Mouse (Mus musculus) brain, embryonic 14.5 days (tissue): ENCODE measurements around the gene Nsmce4a. TPM values are rescaled to one million over a fixed set of nuclear protein-coding genes. Genes with fewer than 3 reads are reported as not detected.
"Not testable (repeated sequence)": the region's sequence is repeated elsewhere in the genome, so short reads cannot be mapped to it uniquely, and the experiment has no call there.

Source experiments
- DNase-seq: peaks from one replicate; pipeline ENCODE4 v3.0.0-alpha.2; 2011; ENCODE audit warnings: low read depth
- CTCF ChIP-seq: fragments of 200-500 bp; IDR thresholded peaks from 2 replicates; pipeline ENCODE4 v1.5.1; 2012; ENCODE audit warnings: inconsistent platforms, mild to moderate bottlenecking, moderate library complexity, borderline replicate concordance; ENCODE audit not compliant: insufficient read depth, insufficient read length; ENCODE audit errors: extremely low read depth
- POLR2A ChIP-seq: fragments of 200-500 bp; IDR thresholded peaks from 2 replicates; pipeline ENCODE4 v1.6.1; 2012; ENCODE audit warnings: mild to moderate bottlenecking, inconsistent platforms, borderline replicate concordance; ENCODE audit not compliant: poor library complexity, insufficient read depth, insufficient read length, severe bottlenecking; ENCODE audit errors: extremely low read depth
- polyA plus RNA-seq: library from polyadenylated mRNA; depleted of rRNA; stranded (reverse); fragments of >200 nt; gene quantifications from 2 replicates; pipeline ENCODE4 v1.2.3, GENCODE M21; 2012; rRNA removed

The Nsmce4a gene
- polyA plus RNA-seq: 55.8 and 63.4 TPM in 2 replicates

DNA sequence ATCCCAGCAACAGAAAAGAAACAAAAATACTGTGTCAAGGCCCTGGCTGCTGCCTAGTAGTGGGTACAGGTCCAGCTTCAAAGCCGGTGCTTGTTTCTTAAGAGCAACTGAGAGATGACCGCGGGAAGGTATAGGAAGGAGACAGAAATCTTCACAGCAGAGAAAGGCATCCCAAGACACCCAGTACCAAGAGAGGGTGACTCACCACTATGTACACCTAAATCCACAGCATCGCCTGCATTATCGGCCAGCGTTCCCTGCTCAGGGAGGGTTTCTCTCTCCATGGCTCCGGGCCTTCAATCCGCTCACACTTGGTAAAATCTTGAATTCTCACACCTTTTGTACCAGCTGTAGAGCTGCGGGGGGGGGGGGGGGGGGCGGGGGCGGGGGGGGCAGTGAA lies at the start of gene Nsmce4a:
Gene Nsmce4a (minus strand): TSS at position 298 of the 400 bp plus-strand sequence.
- no peak for DNase-seq

DNA sequence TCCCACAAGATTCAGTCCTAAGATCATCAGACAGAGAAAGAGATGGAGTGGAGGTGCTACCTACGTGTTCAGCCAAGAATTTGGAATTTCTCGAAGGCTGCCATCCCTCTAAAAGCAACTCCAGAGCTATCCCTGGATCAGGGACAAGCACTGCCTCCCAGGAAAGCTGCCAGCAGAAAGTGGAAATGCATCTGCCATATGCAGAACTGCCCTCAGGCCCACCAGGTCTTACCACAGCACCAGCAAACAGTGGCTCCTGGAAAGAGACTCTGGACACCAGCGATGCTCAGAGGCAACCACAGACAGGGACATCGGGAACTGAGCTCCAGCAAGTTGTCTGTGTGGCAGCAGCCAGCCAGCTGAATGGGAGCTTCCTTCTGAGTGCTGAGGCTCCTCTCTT lies 49.4 kb upstream of the Nsmce4a start:
- no peak for DNase-seq
- TF ChIP-seq POLR2A: no peak
- no peak for TF ChIP-seq CTCF

More for the DNA sequence above, at the start of gene Nsmce4a:
- TF ChIP-seq CTCF (no peak), POLR2A (no peak)

DNA sequence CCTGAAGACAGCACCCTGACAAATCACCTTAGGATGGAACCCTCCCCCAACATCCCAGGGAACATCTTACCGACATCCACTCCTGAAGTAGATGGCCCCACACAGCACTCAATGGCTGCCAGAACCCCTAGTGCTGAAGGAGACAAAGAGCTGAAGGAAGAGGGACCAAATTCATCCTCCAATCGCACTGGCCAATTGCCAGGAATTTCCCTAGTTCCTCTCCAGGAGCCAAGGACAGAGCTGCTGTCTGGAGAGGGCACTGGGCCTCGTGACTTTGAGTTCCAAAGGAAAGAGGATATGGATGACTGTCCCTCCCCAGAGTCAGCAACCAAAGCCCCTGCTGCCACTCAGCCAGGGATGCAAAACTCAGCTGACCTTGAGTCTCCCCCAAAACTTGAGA lies 49.0 kb upstream of the Nsmce4a start:
- TF ChIP-seq CTCF: no peak
- no peak for TF ChIP-seq POLR2A
- no peak for DNase-seq

DNA sequence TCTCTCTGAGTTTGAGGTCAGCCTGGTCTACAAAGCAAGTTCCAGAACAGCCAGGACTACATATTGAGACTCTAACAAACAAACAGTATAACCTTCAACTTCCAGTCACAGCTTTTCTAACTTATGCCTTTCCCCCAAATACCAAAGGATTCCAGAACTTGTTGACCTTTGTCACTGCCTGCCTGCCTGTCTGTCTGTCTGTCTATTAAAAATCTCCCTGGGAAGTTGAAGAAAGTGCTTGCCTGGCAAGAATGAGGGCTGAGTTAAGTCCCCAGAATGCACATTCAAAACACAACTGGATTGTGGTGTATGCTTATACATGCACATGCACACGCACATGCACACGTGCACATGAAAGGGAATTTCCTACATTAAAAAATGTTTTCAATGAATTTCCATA lies 48.1 kb upstream of the Nsmce4a start:
- TF ChIP-seq POLR2A (no peak), CTCF (no peak)
- DNase-seq: no peak

DNA sequence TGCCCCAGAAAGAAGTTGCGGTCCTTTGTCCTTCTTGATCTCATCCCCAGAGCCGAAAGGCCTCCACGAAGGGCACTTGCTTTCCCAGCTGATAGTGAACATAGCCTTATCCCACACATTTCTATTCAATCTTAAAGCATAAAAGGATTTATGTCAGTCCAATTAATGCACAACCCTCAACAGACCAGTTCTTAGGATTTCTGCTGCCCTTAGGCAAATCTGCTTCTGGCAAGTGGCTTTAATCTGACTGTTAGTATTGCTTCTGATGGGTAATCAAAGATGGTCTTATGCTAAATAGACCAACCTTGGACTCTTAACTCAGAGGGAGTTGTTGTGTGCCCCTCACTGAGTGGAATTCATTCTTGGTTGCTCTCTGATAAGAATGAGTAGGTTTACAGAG lies 44.7 kb upstream of the Nsmce4a start:
- TF ChIP-seq POLR2A (no peak), CTCF (no peak)
- peak; percentile 45 for DNase-seq

DNA sequence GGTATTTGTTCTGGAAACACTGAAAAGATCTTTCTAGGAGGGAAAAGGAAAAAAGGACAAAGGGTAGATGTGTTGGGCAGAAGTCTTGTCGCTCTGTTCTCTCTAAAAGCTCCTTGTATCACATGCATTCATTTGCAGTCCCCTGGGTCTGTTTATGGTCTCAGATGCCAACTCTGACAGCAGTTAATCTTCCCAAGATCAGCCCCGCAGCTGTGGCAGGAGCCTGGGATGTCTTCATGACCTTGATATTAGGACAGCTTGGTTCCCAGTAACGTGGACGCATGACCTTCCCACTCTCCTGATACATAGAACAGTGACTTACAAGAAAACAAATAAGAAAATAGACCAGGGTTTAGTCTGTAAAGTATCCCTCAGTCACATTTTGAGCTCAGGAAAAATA lies 41.1 kb upstream of the Nsmce4a start:
- DNase-seq: no peak
- TF ChIP-seq POLR2A (no peak), CTCF (no peak)

DNA sequence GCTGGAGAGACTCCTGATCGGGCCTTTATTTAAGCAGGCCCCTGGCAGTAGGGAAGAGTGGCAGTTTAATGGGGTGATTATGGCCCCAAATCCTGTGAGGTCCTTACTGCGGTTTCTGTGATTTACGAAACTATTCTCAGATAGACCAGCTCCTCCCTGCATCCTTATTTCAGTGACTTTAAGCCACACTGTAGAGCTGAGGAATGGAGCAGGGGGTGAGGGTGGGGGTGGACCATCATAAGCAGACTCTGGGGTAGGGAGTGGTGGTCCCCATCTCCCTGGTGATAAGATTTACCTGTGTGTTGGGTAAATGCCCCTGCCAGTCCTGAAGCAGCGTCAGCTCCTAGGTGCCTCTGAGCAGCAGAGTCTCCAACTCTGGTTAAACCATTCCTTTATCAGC lies 34.0 kb upstream of the Nsmce4a start:
- no peak for DNase-seq

DNA sequence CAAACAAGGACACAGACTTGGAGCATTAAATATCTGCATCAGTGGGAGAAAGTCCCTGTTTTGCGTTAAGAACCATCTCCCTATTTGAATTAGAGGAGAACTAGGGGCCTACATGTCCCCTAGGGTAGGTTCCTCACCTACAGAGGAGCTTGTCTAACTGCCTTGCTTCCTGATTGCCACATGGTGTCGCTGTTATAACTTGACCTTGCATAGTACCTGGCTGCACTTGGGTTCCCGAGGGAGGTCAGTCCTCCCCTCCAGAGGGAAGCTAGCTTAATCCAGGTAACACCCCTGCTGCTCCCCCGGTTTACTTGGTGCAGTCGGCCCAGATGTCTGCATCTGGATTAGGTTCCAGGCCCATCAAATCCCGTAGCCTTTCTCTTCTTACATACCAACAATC lies 32.2 kb upstream of the Nsmce4a start:
- TF ChIP-seq CTCF (peak; percentile 51; the same call in 1 of the 2 replicates), POLR2A (no peak)
- DNase-seq: no peak

More for the DNA sequence above, 34.0 kb upstream of the Nsmce4a start:
- no peak for TF ChIP-seq POLR2A
- TF ChIP-seq CTCF: no peak

DNA sequence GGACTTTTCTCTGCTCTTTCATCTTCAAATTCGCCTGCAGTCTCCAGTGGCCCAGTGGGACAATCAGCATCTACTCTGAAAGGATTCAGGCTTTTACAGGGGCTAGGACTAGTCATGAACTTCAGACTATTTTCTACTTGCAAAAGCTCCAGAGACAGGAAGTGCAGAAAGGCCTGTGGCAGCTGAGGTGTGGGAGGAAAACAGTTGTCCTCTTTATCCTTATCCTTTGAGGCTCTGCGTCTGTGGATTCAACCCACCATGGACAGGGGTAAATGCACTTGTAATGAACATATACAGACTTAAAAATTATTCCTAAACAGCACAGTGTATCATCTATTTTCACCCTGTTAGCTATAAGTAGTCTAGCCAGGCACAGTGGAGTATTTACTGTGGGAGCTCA lies 31.5 kb upstream of the Nsmce4a start:
- TF ChIP-seq CTCF (no peak), POLR2A (no peak)
- no peak for DNase-seq

DNA sequence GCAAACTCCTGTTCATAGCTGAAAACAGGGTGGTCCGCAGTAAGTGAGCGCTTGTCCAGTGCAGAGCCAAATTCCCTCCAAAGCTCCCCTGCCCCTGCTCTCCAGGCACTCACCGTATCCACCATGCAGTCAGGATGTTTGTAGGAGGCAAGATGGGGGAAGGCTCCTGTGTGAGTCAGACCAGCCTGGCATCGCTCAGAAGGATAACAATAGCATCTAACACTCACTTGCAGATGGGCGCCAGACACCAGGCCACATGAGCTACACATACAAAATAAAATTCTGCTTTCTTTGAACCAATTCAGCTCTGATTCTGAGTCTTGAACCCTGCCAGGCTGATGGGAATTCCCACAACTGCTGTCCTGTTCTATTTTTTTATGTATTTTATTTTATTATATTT lies 30.6 kb upstream of the Nsmce4a start:
- no peak for DNase-seq
- no peak for TF ChIP-seq CTCF
- no peak for TF ChIP-seq POLR2A

DNA sequence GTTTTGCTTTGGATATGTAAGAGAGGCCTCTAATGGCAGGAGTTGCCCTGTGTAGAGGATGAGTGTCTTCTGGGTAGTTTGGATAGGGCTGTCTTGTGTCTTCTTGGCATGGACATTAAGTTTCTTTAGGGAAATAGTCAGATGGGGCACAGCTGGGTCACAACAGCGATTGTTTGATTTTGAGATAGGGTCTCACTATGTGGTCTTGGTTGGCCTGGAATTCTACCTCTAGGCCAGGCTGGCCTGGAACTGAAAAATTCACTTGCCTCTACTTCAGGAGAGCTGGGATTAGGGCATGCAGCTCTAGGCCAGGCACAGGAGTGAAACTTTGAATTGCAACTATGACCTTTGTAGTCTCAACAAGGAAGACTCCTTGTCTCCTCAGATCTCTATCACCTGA lies 29.9 kb upstream of the Nsmce4a start:
- DNase-seq: no peak
- no peak for TF ChIP-seq POLR2A

DNA sequence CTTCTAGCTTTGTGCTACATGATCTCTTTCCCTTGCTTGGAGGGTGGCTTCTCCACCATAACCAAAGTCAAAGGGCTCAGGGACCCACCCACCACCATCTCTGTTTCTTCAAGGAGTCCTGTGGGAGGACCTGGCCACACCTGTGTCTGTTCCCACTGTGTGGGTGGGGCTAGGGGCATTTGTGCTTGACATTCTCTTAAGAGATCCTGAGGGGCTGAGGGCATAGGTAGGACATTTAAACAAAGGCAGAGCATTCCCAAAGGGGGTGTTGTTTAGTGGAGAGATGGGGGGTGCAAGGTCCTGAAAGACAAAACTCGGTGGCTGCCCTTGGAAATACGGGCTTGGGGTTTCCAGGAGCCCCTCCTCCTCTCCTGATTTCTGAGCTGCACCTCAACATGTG lies 27.6 kb upstream of the Nsmce4a start:
- no peak for TF ChIP-seq POLR2A
- no peak for TF ChIP-seq CTCF
- no peak for DNase-seq

DNA sequence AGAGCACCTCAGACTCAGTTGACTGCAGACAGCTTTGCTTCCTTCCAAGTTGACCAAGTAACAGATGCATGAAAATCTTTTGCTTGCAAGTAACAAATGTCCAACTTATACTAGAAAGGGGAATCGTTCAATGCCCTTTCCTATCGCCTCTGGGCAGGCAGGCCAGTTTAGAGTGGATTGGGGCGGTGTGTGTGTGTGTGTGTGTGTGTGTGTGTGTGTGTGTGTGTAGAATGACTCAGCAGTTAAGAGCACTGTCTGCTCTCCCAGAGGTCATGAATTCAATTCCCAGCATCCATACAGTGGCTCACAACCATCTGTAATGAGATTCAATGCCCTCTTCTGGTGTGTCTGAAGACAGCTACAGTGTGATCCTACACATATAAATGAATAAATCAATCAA lies 27.2 kb upstream of the Nsmce4a start:
- TF ChIP-seq CTCF (no peak), POLR2A (no peak)
- DNase-seq: no peak

DNA sequence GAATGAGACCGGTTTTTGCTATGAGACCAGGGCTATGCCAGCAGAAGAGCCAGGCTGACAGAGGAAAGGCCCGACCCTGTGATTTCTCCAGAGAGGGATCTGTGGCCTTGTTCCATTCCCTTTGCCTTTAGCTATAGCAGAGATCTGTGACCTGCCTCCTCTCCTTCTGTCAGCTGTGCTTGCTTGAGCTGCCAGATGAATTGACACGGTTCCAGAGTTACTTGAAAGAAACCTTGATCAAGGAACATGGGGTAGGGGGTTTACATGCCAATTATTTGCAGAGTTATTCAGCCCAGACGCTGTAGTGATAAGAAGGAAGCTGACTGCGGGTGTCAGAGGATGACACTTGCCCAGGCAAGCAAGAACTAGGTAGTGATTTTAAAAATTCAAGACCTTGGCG lies 24.6 kb upstream of the Nsmce4a start:
- peak; percentile 77 for DNase-seq

DNA sequence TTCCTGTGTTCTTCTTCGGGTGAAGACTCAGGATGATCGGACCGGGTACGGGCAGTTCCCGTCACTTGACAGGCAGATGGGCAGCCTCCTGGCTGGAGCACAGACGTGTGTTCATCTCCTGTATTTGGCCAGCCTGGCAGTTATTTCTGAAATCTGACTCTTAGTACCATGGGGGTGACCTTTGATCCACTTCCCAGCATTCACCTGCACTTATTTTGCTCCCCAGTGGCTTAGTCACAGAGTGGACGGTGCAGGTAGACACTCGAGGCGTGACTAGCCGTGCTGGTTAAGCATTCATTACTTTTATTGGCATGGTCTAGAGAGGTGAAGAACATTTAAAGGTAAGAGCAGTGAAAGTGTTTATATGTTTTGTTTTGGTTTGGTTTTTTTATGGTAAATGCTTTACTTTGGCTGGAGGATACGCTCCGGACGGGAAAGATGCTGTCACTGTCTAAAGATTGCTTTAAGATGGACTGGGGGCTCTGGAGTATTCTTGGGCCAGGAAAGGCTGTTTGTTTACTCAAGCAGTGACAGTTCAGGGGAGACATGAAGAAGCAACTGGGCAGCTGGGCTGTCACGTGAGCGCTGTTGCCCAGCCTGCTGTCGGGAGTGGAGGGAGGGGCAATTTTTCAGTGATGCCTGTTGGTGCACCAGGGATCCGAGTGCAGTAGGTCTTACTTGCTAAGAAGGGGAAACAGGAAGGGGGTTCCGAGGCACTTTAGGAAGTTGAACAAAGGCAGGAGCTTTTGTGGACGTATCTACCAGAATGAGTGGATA lies 23.3 kb upstream of the Nsmce4a start:
- DNase-seq: peak; percentile 41

More for the DNA sequence above, 24.6 kb upstream of the Nsmce4a start:
- no peak for TF ChIP-seq CTCF
- TF ChIP-seq POLR2A: no peak

DNA sequence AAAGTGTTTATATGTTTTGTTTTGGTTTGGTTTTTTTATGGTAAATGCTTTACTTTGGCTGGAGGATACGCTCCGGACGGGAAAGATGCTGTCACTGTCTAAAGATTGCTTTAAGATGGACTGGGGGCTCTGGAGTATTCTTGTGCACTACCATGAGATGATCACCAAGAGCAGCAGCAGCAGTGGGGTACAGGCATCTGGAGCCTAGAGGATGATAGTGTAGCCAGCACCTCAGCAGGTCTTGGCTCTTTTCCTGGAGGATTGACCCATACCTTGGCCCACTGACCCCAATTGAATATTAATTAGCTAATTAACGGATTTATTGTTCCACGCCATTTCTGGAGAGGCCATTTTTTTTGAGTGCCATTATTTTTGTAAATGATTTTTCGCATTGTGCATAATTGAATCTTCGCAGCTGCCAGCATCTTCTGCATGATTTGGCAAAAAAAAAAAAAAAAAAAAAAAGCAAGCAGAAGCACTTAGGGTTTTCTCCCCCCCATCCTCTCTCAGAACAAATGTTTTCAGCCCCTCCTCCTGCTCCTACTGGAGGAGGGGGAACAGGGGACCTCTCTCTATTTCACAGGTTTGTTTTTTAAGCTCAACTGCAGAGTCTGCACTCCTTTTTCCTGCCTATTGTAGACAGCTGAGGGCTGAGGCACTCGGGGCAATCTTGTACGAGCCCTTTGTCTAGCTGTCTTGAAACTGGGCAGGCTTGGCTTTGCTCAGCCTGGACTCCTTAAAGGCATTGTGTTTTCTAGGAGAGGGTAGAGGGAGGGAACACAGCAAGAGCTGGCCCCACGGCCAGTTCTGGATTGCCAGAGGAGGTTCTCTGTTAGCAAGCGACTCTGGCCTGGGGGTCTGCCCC lies 20.7 kb upstream of the Nsmce4a start:
- peak; percentile 78 for DNase-seq

DNA sequence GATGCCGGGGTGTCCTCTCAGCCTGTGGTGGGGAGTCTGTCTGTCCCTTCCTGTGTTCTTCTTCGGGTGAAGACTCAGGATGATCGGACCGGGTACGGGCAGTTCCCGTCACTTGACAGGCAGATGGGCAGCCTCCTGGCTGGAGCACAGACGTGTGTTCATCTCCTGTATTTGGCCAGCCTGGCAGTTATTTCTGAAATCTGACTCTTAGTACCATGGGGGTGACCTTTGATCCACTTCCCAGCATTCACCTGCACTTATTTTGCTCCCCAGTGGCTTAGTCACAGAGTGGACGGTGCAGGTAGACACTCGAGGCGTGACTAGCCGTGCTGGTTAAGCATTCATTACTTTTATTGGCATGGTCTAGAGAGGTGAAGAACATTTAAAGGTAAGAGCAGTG lies 20.1 kb upstream of the Nsmce4a start:
- DNase-seq: not testable (repeated sequence)
